Mouse (Mus musculus) liver, postnatal 0 days (tissue): ENCODE measurements around the gene Ehd3.

Experiments used
- CTCF ChIP-seq: sonication (generic); IDR thresholded peaks from 2 replicates; pipeline ENCODE4 v1.5.1; 2016; ENCODE audit warnings: antibody characterized with exemption, low read depth
- EP300 ChIP-seq: IDR thresholded peaks from 2 replicates; pipeline ENCODE4 v1.6.1; 2016; ENCODE audit warnings: antibody characterized with exemption, low read depth, mild to moderate bottlenecking

- TF ChIP-seq CTCF (no peak), EP300 (no peak)
Measured at GRCm38 (mm10) chr17:73826106-73826505, 22.2 kb downstream of the Ehd3 start.
